Mouse (Mus musculus) midbrain, embryonic 13.5 days (tissue): Measurements from ENCODE around the gene Cers6. TPM values are rescaled to one million over a fixed set of nuclear protein-coding genes. Genes with fewer than 3 reads are reported as not detected.
A peak's percentile ranks its signal among the peaks of the same experiment; 100 is the strongest.

ENCODE experiments used
- ATAC-seq: fragments of 200-750 bp; cut with Nextera tagmentation; 2 replicates; pipeline ENCODE4 v1.8.0; 2017; ENCODE audit warnings: mild to moderate bottlenecking, moderate TSS enrichment, moderate library complexity
- H3K27ac ChIP-seq: fragments of 300-500 bp; sonication (generic); 2 replicates; pipeline ENCODE4 v1.5.1; 2015; ENCODE audit warnings: inconsistent platforms, mild to moderate bottlenecking, moderate library complexity
- H3K27me3 ChIP-seq: fragments of 300-500 bp; sonication (generic); 2 replicates; pipeline ENCODE4 v1.6.1; 2015; ENCODE audit warnings: mild to moderate bottlenecking, inconsistent platforms
- H3K36me3 ChIP-seq: fragments of 300-500 bp; sonication (generic); 2 replicates; pipeline ENCODE4 v1.6.1; 2015; ENCODE audit warnings: mild to moderate bottlenecking, inconsistent platforms
- H3K4me1 ChIP-seq: fragments of 300-500 bp; sonication (generic); replicated peaks from 2 replicates; pipeline ENCODE4 v1.6.1; 2015; ENCODE audit warnings: inconsistent platforms
- H3K4me2 ChIP-seq: fragments of 300-500 bp; sonication (generic); replicated peaks from 2 replicates; pipeline ENCODE4 v1.6.1; 2015; ENCODE audit warnings: moderate library complexity, mild to moderate bottlenecking, inconsistent platforms
- H3K4me3 ChIP-seq: fragments of 300-500 bp; sonication (generic); replicated peaks from 2 replicates; pipeline ENCODE4 v1.5.1; 2015; ENCODE audit warnings: mild to moderate bottlenecking, inconsistent platforms
- H3K9ac ChIP-seq: fragments of 300-500 bp; sonication (generic); replicated peaks from 2 replicates; pipeline ENCODE4 v1.6.1; 2015; ENCODE audit warnings: mild to moderate bottlenecking, inconsistent platforms
- H3K9me3 ChIP-seq: fragments of 300-500 bp; sonication (generic); 2 replicates; pipeline ENCODE4 v1.6.1; 2016; ENCODE audit warnings: mild to moderate bottlenecking, inconsistent platforms
- WGBS: fragments of 180-500 bp; shearing (Covaris S2); methylation state at CpG from one replicate; pipeline ENCODE4 v1.1.7; 2015; 5-methylcytosine and 5-hydroxymethylcytosine counted together
- polyA plus RNA-seq: library from polyadenylated mRNA; unstranded; fragments of >200 nt; fragmentation: Nextera tagmentation; extraction: Ambion mirVana; gene quantifications from 2 replicates; pipeline ENCODE4 v1.2.1, GENCODE M21; 2015

Cers6 gene
- polyA plus RNA-seq, 1 experiment from 2014 or later = 54.5 TPM

DNA sequence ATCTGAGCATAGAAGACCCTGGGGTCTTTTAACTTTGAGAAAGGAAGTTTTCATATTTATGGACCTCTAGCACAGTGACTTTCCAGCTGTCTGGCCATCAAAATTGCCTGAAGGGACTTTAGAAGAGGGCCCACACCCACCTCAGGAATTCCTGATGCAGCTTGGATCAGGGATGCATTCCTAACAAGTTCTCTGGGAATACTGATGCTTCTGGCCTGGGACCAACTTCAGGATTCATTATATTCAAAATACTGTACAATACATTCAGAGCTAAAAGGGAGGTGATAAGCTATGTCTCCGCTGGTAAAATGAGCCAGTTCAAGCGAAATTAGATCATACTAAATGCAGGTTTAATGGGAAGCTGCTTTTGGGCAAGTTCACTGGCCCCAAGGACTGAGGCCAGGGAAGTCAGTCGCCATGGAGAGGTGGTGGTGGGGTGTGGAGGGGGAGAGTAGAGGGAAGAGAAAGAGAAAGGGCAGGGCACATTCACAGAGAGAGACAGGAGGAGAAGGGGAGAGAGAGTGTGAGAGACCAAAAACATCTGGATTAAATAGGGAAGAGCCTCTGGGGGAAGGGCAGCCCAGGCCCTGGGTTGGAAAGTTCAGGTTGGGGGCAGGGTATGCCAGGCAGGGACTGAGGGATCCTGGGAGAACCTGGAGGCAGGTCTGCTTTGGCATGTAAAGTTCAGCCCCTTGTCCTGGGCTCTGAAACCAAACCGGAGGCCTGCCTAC is 24.7 kb downstream of the Cers6 start:
- no peaks in the 10 kb centered on the region for H3K9me3 ChIP-seq
- no peak overlapping the region for H3K4me2 ChIP-seq
- no peak overlapping the region for H3K4me3 ChIP-seq
- no peak overlapping the region for H3K9ac ChIP-seq
- peaks cover 25% of the 10 kb centered on the region for H3K4me1 ChIP-seq
- WGBS = 37% methylated on average over 4 of the region's 4 CpGs
- no peaks in the 10 kb centered on the region for H3K27me3 ChIP-seq
- no peak for ATAC-seq
- H3K36me3 ChIP-seq = no peaks in the 10 kb centered on the region
- no peak overlapping the region for H3K27ac ChIP-seq

DNA sequence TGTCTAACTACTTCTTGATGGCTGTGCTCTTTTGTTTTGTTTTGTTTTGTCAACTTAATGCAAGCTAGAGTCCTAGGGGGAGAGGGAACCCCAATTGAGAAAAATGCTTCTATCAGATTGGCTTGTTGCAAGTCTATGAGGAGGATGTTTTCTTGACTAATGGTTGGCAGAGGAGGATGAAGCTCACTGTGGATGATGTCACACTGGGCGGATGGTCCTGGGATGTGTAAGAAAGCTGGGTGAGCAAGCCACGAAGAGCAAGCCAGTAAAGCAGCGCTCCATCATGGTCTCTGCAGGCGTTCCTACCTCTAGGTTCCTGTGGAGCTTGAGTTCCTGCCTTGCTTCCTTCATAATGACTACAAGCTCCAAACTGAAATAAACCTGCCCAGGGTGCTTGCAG is 25.4 kb downstream of the Cers6 start:
- WGBS = 88% methylated on average over 4 of the region's 4 CpGs
- H3K4me1 ChIP-seq = peaks cover 25% of the 10 kb centered on the region
- H3K4me3 ChIP-seq = no peak overlapping the region
- H3K9me3 ChIP-seq = no peaks in the 10 kb centered on the region
- H3K4me2 ChIP-seq = no peak overlapping the region
- ATAC-seq = no peak
- H3K9ac ChIP-seq = no peak overlapping the region
- no peaks in the 10 kb centered on the region for H3K36me3 ChIP-seq
- H3K27me3 ChIP-seq = no peaks in the 10 kb centered on the region
- no peak overlapping the region for H3K27ac ChIP-seq

DNA sequence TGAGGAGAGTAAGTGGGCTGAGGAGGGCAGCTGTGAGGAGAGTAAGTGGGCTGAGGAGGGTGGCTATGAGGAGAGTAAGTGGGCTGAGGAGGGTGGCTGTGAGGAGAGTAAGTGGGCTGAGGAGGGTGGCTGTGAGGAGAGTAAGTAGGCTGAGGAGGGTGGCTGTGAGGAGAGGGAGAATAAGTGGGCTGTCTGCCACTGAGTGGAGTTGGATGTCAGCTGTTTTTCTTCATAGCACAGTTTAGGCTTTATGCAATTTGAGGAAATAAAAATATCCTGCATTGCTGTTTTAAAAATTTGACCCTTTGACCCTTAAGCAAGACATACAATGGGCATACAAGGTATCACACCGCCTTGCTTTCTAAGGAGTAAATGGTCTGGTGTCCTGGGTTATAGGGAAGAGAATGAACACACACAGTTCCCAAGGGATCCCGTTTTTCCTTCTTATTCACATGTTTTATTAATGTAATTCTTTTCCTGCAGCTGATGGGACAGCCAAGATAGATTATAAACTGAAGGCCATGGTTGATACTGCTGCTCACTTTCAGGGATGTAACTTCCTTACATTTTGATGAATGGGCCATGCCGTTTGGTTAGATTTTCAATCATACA is 27.0 kb downstream of the Cers6 start:
- no peak overlapping the region for H3K27ac ChIP-seq
- peaks cover 25% of the 10 kb centered on the region for H3K4me1 ChIP-seq
- H3K9me3 ChIP-seq = no peaks in the 10 kb centered on the region
- no peaks in the 10 kb centered on the region for H3K36me3 ChIP-seq
- H3K9ac ChIP-seq = no peak overlapping the region
- no peaks in the 10 kb centered on the region for H3K27me3 ChIP-seq
- WGBS = 70% methylated on average over 3 of the region's 3 CpGs
- H3K4me2 ChIP-seq = no peak overlapping the region
- ATAC-seq = no peak
- H3K4me3 ChIP-seq = no peak overlapping the region

DNA sequence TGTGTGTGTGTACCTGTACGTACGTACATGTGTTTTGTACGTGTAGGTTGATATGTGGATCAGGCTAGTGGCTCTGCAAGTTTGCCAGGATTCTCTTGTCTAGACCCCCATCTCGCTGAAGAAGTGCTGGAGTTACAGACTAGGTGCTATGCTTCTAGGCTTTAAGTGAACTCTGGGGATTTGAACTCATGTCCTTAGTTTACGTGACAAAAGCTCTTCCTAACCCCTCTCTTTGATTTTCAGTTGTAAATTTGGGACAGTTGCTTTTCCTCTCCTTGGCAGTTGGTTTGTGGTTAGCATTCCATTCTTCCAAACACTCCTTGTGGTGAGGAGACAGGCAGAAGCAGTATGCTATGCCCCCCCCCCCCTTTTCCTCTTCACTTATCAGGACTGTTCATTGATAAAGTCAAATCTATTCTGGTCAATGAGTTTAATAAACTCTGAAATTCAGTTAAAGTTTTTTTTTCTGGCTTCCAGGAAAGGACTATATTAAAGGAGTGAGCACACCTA is 28.5 kb downstream of the Cers6 start:
- Histone ChIP-seq H3K9ac (no peak overlapping the region), H3K36me3 (no peaks in the 10 kb centered on the region), H3K4me2 (no peak overlapping the region), H3K9me3 (no peaks in the 10 kb centered on the region), H3K4me1 (peaks cover 23% of the 10 kb centered on the region), H3K4me3 (no peak overlapping the region), H3K27me3 (no peaks in the 10 kb centered on the region), H3K27ac (no peak overlapping the region)
- no peak for ATAC-seq
- 90% methylated on average over 5 of the region's 5 CpGs for WGBS

DNA sequence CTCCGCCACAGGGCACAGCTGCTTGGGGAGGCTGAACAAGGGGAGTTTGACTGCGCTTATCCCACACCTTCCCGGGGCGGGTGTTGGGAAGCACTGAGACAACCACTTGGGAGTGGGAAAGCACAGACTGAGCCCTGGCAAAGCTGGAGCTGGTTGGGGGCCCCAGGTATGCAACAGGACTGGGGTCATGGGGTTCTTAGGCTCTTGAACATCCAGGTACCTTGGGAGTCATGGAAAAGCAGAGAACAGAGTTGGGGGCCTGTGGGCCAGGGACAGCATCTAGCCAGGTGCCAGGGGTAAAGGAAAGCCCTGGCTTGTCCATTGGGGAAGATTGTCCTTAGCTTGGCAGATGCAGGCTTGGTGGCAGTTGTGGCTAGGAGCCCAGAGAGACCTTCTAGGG is 31.2 kb downstream of the Cers6 start:
- no peak overlapping the region for H3K4me2 ChIP-seq
- 93% methylated on average over 4 of the region's 4 CpGs for WGBS
- H3K9me3 ChIP-seq = no peaks in the 10 kb centered on the region
- peaks cover 20% of the 10 kb centered on the region for H3K4me1 ChIP-seq
- no peak for ATAC-seq
- no peak overlapping the region for H3K4me3 ChIP-seq
- H3K36me3 ChIP-seq = no peaks in the 10 kb centered on the region
- H3K27me3 ChIP-seq = no peaks in the 10 kb centered on the region
- no peak overlapping the region for H3K27ac ChIP-seq
- H3K9ac ChIP-seq = no peak overlapping the region

DNA sequence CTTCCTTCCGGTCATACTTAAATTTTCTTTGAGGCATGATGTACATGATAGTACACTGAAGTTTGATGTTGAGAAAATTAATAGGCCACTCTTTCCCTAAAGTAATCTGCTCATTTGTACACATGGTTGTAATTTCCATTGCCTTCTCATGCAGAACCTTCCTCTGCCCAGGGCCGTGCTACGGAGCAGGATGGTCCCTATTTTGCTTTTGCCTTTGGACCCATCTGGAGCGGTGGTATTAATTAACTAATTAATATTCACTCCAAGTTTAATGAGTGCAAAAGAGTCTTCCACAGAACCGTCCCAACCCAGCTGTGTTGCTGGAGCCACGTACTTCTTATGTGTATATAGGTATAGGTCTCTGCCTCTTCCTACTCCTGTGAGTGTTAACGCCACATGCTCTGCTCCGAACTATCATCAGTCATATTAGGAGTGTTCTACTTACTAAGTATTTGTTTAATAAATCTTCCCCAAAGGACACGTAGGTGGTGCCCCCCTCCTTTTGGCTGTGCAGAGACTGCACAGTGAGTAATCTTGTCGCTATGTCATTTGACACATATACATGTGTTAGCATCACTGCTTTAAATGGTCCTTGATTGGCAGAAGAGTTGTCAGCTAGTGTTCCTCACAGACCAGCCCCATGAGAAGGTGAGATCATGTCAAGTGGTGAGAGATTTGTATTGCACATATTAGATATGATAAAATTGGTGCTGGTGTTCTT is 34.0 kb downstream of the Cers6 start:
- no peak overlapping the region for H3K4me2 ChIP-seq
- H3K4me1 ChIP-seq = peaks cover 7% of the 10 kb centered on the region; the same call in 1 of the 2 replicates
- H3K27ac ChIP-seq = no peak overlapping the region
- H3K27me3 ChIP-seq = no peaks in the 10 kb centered on the region
- peak; percentile 58 for ATAC-seq
- no peaks in the 10 kb centered on the region for H3K9me3 ChIP-seq
- H3K36me3 ChIP-seq = no peaks in the 10 kb centered on the region
- no peak overlapping the region for H3K4me3 ChIP-seq
- no peak overlapping the region for H3K9ac ChIP-seq
- 84% methylated on average over 10 of the region's 10 CpGs for WGBS

DNA sequence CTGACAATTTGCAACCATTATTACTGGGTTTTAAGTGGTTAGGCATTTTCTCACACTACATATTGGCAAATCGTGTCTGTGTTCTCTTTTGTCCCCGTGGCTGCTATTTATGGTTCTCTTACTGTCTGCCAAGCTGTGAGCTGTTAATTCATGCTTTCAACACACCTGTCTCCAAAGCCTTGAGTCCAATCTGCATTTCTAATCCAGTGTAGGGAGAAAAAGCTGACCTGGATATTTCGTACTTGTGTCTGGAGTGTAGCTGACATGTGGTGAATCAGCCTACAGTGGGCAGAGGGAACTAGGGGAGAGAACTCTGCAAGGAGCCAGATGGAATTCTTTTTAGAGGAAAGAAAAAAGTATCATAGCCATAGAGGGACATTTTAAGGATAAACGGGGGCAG is 35.0 kb downstream of the Cers6 start:
- H3K36me3 ChIP-seq = no peaks in the 10 kb centered on the region
- no peaks in the 10 kb centered on the region for H3K9me3 ChIP-seq
- no peak overlapping the region for H3K9ac ChIP-seq
- peaks cover 7% of the 10 kb centered on the region; the same call in 1 of the 2 replicates for H3K4me1 ChIP-seq
- H3K4me2 ChIP-seq = no peak overlapping the region
- no peaks in the 10 kb centered on the region for H3K27me3 ChIP-seq
- 77% methylated on average over 4 of the region's 4 CpGs for WGBS
- no peak for ATAC-seq
- no peak overlapping the region for H3K4me3 ChIP-seq
- peak overlapping the region; percentile 44; the same call in 1 of the 2 replicates for H3K27ac ChIP-seq

DNA sequence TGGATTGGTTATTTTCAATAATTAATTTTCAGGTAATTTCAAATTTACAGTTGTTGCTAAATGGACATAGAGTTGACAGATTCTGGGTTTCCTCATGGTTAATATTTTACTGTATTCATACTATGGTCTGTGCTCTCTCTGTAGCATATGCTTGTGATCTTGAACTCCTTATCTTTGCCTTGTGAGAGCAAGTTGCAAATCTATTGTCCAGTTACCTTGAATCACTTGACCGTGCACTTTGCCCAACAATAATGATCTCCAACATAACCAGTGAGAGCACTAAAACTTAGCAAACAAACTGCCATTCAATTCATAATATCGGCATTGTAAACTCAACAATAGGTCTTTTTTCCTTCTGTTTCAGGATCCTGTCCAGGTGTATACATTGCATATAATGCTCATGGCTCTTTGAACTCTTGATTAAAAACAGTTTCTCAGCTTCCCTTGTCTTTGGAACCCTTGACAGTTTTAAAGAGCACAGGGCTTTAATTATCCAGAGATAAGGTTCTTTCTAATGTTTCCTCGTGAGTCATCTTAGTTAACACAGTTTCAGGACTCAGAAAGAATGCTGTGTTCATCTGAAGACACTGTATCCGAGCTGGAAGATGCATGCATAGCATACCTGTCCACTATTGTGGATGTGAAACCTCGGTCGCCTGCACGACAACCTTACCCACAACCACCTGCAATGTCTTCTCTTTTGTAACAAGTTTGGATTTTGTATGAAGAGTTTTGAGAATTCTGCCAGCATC is 38.7 kb downstream of the Cers6 start:
- Histone ChIP-seq H3K4me3 (no peak overlapping the region), H3K9ac (no peak overlapping the region), H3K36me3 (no peaks in the 10 kb centered on the region), H3K27me3 (no peaks in the 10 kb centered on the region), H3K4me1 (peaks cover 4% of the 10 kb centered on the region; the same call in 1 of the 2 replicates), H3K4me2 (no peak overlapping the region), H3K27ac (no peak overlapping the region), H3K9me3 (no peaks in the 10 kb centered on the region)
- ATAC-seq = no peak
- 93% methylated on average over 7 of the region's 7 CpGs for WGBS

DNA sequence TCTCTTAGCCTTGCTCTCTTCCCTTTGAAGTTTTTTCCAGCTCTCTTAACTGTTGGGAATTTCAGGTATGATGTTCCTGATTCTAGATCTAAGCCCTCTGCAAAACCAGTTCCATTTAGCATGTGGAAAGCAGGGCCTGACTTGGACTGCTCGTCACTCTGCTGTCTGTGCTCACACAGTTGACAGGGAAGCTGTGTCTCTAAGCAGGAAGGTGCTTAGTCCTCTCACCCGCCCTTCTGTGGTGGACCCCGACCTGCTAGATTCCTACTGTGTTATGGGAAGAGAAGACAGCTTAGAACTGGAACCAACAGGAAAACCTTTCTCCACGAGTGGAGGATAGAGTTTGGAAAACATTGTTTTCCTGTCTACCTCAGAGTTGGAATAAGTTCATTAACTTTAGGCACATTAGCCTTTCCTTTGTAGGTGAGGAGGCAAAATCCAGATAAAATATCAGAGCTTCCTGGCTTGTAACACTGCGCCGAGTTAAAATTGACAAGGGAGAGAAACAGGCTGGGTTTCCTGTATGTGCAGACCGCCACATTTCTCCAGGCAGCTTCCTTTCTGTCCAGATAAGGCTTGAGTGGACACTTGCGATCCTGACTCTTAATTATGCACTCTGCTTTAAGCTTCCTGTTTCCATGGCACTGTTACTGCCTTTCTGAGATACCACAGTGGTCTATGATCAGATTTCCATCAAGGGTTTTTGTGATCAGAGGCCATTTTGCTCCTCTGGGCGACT is 39.6 kb downstream of the Cers6 start:
- Histone ChIP-seq H3K9ac (no peak overlapping the region), H3K4me2 (no peak overlapping the region), H3K9me3 (no peaks in the 10 kb centered on the region), H3K27ac (no peak overlapping the region), H3K36me3 (no peaks in the 10 kb centered on the region), H3K4me1 (peaks cover 4% of the 10 kb centered on the region; the same call in 1 of the 2 replicates), H3K27me3 (no peaks in the 10 kb centered on the region), H3K4me3 (no peak overlapping the region)
- 85% methylated on average over 9 of the region's 9 CpGs for whole genome bisulfite sequencing
- no peak for ATAC-seq

DNA sequence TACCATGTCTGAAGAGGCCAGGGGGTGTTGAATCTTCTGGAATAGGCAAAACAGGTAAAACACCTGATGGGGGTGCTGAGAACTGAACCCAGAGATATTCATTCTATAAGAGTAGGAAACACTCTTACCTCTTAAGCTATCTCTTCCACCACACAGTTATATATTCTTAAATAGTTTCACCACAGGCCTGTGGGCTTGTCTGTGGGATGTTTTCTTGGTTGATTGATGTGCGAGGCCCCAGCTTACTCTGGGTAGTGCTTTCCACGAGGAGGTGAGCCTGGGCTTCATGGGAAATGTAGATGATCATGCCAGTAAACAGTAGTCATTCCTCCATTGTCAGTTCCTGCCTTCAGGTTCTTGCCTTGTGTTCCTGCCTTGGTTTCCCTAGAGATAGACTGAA is 40.5 kb downstream of the Cers6 start:
- Histone ChIP-seq H3K9ac (no peak overlapping the region), H3K4me1 (no peaks in the 10 kb centered on the region), H3K27me3 (no peaks in the 10 kb centered on the region), H3K27ac (no peak overlapping the region), H3K4me2 (no peak overlapping the region), H3K36me3 (no peaks in the 10 kb centered on the region), H3K9me3 (no peaks in the 10 kb centered on the region), H3K4me3 (no peak overlapping the region)
- 100% methylated on average over 2 of the region's 2 CpGs for WGBS
- ATAC-seq = no peak

DNA sequence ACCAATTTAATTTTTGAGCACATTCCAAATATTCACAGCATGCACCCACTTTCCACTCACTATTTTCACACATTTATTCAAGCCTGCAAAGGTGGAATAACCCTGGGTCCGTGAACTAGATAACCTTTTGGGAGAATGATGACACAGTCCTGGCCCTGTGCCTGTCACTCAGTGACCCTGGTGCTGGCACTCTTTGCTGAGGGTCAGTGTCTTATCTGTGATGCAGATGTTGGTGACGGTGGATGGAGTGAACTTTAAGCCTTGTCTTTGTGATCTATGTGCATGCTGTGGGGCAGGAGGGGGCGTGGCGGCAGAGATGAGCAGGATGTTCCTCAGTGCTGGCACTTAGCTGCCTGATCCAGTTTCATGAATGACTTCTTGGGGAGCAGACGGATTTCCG is 41.3 kb downstream of the Cers6 start:
- ATAC-seq = no peak
- H3K36me3 ChIP-seq = no peaks in the 10 kb centered on the region
- no peaks in the 10 kb centered on the region for H3K27me3 ChIP-seq
- no peak overlapping the region for H3K27ac ChIP-seq
- H3K4me2 ChIP-seq = no peak overlapping the region
- no peaks in the 10 kb centered on the region for H3K4me1 ChIP-seq
- no peak overlapping the region for H3K9ac ChIP-seq
- 85% methylated on average over 6 of the region's 6 CpGs for WGBS
- no peak overlapping the region for H3K4me3 ChIP-seq
- no peaks in the 10 kb centered on the region for H3K9me3 ChIP-seq
